Mouse (Mus musculus): ENCODE data around the gene Psmb8.

GRCm38 (mm10) chr17:34208421-34208820 lies 10.9 kb downstream of the Psmb8 start:
- TF ChIP-seq CTCF (IDR thresholded peaks at IDR 0.05 in 2 of 3, conservative IDR thresholded peaks at IDR 0.05 in 1 of 3; ENCODE audit: control insufficient read depth in 1 of 3, insufficient read depth in 1 of 3, low read depth in 2 of 3, low read length in 3 of 3, poor library complexity in 1 of 3, severe bottlenecking in 1 of 3) (no peak), POLR2A (IDR thresholded peaks at IDR 0.05; ENCODE audit: control insufficient read depth in 1 of 2, insufficient read depth in 1 of 2, low read depth in 1 of 2, low read length in 2 of 2, poor library complexity in 1 of 2) (no peak), EP300 (IDR thresholded peaks at IDR 0.05; ENCODE audit: low read depth in 1 of 2, low read length in 2 of 2) (no peak), CHD2 (IDR thresholded peaks at IDR 0.05; ENCODE audit: low read length) (no peak), TAL1 (IDR thresholded peaks at IDR 0.05; ENCODE audit: low read length) (no peak), E2F4 (IDR thresholded peaks at IDR 0.05; ENCODE audit: borderline replicate concordance, low read depth, low read length) (no peak), UBTF (IDR thresholded peaks at IDR 0.05; ENCODE audit: borderline replicate concordance, insufficient read depth, low read depth, low read length) (no peak), ZMIZ1 (IDR thresholded peaks at IDR 0.05; ENCODE audit: low read depth, low read length) (no peak), ZC3H11A (IDR thresholded peaks at IDR 0.05; ENCODE audit: low read depth, low read length) (no peak), KAT2A (conservative IDR thresholded peaks at IDR 0.05; ENCODE audit: low read depth, low read length) (no peak), ETS1 (IDR thresholded peaks at IDR 0.05; ENCODE audit: low read depth, low read length) (no peak), GATA1 (IDR thresholded peaks at IDR 0.05; ENCODE audit: low read depth, low read length) (no peak), GABPA (IDR thresholded peaks at IDR 0.05; ENCODE audit: low read depth, low read length) (no peak)
